Mouse (Mus musculus) olfactory bulb, adult 2 months (tissue): ENCODE measurements around the gene Plcb4.

Experiments
- CTCF ChIP-seq: fragments of 200-500 bp; IDR thresholded peaks from 2 replicates; pipeline ENCODE4 v1.5.1; 2012; ENCODE audit warnings: low read depth, mild to moderate bottlenecking, low read length, moderate library complexity; ENCODE audit not compliant: insufficient read depth
- POLR2A ChIP-seq: fragments of 200-500 bp; IDR thresholded peaks from 2 replicates; pipeline ENCODE4 v1.6.1; 2012; ENCODE audit warnings: mild to moderate bottlenecking, low read depth, low read length, moderate library complexity; ENCODE audit not compliant: insufficient read depth

DNA sequence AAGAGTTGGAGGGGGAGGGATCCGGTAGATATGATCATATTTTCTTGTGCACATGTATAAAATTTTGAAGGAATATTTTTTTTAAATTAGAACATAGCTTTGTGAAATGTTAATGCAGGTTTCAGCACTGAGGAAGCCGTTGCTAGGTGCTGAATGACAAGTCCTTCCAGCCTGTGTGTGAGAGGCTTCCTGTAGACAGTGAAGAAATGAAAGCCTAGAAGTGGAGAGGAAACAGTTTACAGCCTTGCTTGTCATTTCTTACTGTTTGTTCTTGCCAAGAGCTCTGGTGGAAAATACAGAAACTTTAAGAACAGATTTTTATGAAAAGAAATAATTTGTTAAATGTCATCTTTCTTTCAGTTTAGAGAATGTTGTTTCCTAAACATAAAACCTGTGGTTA lies 214.9 kb downstream of the Plcb4 start:
- no peak for TF ChIP-seq CTCF
- TF ChIP-seq POLR2A, result no peak
